Mouse (Mus musculus) urinary bladder, adult 18-20 months (tissue): ENCODE measurements around the gene Uts2b.
"Not testable (repeated sequence)": the region's sequence is repeated elsewhere in the genome, so short reads cannot be mapped to it uniquely, and the experiment has no call there.

ENCODE experiments used
- DNase-seq, 2 experiments: peaks; one replicate each; pipeline ENCODE4 v3.0.0; 2022; ENCODE audit warnings: low spot score in 2 of 2, mixed read lengths in 2 of 2

Uts2b gene

DNA sequence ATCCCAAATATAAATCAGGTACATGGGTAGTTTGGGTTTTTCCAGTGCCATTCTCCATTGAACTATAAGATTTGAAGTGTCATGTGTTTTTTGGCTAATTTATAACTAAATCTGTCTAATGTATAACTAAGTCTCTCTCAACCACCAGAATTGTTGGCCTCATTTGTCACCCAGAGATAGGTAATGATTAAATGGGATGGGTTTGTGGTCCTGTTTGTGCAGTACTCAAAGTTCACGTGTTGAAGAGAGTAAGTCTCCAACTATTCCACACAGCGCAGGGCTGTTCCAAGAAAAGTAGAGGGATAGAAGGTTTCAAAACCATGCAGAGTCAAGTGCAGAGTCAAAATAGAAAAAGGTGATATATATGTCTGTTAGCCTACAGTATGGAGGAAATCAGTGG, 5.3 kb upstream of the Uts2b start:
- no peak for DNase-seq

DNA sequence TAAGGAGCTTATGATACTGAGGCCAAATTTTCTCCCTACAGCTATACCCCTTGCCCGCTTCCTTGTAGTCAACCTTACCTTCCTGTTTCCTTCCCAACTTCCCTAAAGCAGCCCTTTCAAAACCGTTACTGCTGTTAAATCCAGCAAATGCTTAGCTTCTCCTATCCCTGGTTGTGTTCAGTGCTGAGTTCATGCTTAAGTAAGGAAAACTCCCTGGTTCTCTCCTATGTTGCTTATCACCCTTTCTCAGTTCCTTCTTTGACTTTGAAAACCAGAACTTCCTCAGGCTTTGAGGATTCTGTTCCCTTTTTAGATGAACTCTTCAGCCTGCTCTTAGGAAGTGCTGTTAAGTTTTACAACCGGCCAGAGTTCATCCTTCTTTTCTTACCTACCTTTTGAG, 4.1 kb upstream of the Uts2b start:
- no peak for DNase-seq

DNA sequence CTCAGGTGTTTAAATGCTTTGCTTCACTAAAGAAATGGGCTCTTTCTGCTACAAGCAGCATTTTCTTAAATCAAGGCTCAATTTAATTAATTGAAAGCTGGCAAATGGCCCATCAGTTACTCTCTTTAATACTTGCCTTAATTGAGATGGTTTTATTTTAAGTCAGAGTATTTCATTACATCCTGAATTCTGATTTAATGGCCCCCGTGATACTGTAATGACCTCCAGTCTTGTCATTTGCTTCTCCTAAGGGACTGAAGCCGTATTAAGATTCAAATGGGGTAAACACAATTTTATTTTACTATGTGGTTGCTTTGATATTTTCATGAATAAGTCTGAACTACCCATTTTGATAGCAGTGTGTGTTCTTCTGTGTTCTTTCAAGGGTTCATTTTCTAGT, 661 bp upstream of the Uts2b start:
- DNase-seq: no peak

DNA sequence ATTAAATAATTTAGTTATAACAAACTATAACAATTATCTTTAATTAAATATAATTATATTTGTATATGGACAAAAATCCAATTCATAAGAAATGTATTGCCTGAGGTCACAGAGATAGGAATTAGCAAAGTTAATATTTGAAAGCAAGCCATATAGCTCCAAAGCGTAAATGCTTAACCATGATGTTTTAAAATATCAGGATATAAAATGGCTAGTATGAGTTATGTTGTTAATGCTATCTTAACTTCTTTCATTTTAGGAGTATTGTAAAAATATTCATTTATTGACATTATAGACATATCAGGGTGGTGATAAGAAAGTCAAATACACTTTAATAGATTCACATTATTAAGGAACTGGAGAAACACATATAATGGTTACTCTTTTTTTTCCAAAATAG, 10.0 kb downstream of the Uts2b start:
- DNase-seq: no peak

DNA sequence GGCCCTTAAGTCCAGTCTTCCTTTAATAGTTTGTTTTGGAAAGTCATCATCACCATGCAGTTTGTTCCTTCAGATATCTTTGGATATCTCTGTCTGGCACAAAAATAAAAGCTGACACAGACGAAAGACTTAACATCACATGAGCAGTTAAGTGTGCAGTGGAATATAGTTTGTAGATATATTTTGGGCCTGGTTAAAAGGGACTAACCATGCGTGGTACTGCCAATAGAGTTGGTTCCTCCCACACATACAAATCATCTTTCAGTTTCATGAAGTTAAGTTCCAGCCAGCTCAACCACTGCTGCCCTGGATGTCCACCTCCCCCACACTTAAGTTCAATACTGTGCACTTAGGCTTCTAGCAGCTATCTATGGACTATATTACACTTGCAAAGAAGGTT, 15.6 kb downstream of the Uts2b start:
- no peak for DNase-seq

DNA sequence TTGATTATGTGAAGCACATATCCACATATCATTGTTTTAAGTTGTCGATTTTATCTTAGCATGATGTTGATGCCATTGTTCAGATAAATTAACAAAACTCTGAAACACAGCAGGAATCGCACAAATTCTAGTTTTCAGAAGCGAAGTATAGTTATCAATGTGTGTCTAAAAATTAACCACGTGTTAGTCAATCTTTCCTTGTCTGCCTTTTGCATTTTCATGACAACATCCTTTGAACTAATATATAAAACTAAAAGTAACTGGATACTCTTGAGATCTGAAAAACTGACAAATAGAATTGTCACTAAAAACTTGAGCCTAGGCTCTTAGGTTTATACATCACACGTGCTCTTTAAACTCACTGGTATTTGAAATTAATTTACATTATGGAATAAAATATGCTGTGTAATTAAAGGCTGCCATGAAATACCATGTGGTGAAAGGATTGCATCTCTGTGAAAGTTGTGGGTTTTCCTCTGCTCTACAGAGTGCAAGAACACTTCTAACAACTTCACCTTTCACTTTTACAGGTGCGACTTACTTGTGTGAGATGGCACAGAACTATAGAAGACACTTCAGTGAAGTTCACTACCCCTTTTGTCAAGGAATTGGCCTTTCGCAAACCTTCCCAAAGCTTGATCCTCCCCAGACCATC, 20.0 kb downstream of the Uts2b start:
- DNase-seq: no peak

DNA sequence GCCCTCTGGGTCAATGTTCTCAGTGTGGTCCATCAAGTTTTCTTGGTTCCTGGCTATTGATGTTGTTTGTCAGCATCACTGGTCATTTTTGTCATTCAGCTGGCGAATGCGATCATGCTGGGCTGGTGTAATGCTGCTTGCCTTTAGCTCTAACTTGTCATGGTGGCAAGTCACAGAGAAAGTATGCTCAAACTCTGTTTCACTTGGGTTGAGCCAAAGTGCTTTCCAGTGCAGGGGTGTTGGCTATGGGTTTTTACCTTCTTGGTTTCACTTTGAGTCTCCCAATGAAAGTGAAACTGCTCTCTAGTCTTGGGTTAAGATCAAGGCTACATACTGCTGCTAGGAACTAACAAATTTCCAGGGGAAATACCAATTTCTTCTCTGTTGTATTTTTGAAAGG, 20.8 kb downstream of the Uts2b start:
- no peak for DNase-seq

DNA sequence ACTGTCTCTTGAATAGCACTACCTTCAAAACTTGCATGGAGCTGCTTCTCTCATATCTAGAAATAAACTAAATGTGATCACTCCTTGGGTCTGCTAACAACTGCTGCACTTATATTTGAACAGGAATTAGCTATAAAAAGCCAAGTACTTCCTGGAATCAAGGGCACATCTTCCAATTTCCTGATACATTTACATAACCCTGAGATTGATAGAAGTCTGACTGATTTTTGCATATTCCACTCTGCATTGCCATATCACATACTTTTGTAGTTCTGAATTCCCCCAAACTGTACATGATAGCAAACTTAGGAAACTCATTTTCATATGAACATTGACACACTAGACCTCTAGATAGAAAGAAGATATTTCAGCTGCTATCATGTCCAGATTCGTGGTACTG, 21.7 kb downstream of the Uts2b start:
- no peak for DNase-seq

DNA sequence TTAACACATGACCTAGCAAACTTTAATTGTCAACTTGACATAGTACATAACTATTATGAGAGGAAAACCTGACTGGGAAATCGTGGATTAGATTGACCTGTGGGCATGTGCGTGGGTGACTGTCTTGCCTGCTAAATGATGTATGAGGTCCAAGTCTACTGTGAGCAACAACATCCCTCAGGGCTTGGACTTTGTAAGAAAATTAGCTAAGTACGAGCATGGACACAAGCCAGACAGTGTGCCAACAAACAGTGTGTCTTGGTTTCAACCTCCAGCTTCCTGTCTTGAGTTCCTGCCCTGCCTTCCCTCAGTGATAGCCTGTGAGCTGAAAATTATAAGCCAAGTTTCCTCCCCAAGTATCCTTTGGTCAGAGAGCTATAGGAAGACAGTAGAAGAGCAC, 22.5 kb downstream of the Uts2b start:
- no peak for DNase-seq

DNA sequence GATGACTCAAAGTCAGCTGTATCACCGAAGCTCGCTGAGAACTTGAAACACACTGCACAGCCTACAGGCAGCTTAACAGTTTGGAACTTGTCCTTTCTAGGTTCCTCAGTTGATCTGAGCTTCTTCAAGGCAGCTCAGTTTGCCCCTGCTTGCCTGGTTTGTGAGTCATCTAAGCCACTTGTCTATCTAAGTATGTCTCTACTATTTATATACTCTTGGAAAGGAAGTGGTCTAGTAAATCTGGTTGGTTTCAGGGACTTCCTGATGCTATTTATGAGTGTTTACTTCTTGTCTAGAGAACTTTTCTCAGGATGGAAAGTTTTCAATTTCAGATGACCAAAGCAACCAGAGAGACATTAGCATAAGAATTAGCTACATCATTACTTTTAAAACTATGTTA, 43.6 kb downstream of the Uts2b start:
- DNase-seq: no peak

DNA sequence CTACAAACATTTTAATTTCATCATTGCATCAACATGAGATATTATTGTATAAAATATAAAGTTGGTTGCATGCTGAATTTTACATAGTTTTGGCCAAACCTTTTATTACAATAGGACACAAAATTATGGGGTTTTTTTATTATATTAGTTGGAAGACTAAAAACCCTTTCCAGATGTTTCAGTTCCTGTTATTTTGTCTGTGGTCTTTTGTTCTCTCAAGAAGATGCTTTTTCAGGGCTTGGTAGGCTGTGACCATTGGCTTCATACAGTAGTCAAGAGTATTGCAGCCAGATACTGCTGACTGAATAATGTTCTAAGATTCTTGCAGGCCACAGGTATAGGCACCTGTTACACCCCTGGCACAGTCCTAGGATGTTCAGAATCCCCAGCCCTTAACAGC, 48.0 kb downstream of the Uts2b start:
- DNase-seq: no peak

DNA sequence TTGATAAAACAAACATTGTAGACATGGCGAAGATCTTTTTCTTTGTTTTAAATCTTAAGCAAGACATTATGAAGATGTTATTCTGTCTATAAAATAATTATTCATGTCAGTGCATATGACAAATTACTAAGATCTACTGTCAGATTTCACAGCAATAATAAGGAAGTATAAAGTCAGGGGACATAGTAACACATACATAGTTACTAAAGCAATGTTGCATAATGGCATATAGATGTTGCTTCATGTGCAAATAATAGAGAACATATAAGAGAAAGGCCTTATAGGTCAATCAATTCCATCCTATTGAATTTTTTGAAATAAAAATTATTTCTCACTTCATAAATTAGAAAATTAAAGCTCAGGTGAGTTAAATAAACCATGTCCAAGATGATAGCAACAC, 50.9 kb downstream of the Uts2b start:
- DNase-seq: no peak

DNA sequence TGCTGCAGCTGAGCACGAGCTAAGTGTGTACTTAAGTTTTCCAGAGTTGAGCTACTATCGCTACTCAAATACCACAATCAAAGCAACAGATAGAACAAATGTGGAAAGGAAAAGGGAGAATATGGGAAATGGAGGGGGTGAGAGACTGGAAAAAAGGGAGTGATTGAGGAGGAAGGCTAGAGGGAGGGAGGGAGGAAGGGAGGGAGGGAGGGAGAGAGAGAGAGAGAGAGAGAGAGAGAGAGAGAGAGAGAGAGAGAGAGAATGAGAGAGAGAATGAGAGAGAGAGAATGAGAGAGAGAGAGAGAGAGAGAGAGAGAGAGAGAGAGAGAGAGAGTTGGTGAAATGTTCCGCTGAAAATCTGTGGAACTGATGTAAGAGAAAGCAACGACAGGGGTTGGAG, 62.9 kb downstream of the Uts2b start, which contains the start of gene Ostn:
Gene Ostn, plus strand, starts transcription at position 301 of the 400 bp plus-strand sequence.
- not testable (repeated sequence) for DNase-seq
